Mouse (Mus musculus): Measurements from ENCODE around the gene Hoxa3.

Gene Hoxa3

GRCm38 (mm10) chr6:52246916-52247315 lies 33.8 kb upstream of the Hoxa3 start:
- DNase-seq (ENCODE audit: low read depth, low spot score): no peak

DNA sequence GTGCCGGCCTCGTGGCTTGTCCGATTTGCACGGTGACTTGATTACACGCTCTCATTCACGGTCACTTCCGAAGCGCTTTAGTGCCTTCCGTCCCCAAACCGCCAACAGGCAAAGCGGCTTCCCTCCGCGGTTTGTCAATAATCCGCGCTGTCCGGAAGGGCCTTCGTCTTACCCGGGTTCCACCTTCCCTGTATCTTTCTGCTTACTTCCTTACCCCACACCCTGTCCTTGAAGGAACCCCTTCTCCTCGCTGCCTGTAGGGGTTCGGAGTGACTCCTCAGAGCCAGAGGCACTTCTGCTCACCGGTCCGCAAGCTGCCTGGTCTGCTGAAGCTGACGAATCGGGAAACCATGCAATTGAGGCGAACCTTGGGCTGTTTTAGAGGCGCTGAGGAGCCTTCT lies 33.3 kb upstream of the Hoxa3 start:
- no peak for DNase-seq (ENCODE audit: low read depth, low spot score)

GRCm38 (mm10) chr6:52245757-52246142 lies 32.6 kb upstream of the Hoxa3 start, which contains the start of gene Hoxa11:
Gene Hoxa11 (minus strand): TSS chr6:52245810.
- DNase-seq (ENCODE audit: low read depth, low spot score): no peak

- no peak for DNase-seq (ENCODE audit: low read depth, low spot score)
These were observed 32.1 kb upstream of the Hoxa3 start for GRCm38 (mm10) chr6:52245040-52245756.

- no peak for DNase-seq (ENCODE audit: low read depth, low spot score)
These were observed 31.4 kb upstream of the Hoxa3 start for GRCm38 (mm10) chr6:52244471-52245039.

DNA sequence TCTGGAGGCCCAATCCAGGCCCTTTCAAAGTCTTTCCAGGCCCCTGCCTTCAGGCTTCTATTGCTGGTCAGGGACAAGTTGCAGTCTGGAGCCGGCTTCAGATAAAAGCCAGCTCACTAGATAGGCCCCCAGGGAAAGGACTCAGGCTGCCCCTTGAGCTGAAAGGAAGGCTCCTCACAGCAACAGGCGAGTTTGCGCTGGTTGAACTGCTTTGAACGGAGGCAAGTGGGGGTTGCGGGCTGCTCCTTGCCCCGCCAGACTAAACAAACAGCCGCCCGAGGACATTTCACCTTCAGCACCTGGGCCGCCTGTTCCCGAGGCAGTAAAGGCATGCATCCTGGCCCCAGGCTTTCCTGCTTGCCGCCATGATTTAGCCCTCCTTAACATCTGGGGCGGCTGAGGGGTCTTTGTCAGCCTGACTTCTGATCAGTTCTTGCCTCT lies 30.6 kb upstream of the Hoxa3 start:
- DNase-seq (ENCODE audit: low read depth, low spot score): no peak

GRCm38 (mm10) chr6:52242801-52243332 lies 29.7 kb upstream of the Hoxa3 start:
- DNase-seq (ENCODE audit: low read depth, low spot score): no peak

DNA sequence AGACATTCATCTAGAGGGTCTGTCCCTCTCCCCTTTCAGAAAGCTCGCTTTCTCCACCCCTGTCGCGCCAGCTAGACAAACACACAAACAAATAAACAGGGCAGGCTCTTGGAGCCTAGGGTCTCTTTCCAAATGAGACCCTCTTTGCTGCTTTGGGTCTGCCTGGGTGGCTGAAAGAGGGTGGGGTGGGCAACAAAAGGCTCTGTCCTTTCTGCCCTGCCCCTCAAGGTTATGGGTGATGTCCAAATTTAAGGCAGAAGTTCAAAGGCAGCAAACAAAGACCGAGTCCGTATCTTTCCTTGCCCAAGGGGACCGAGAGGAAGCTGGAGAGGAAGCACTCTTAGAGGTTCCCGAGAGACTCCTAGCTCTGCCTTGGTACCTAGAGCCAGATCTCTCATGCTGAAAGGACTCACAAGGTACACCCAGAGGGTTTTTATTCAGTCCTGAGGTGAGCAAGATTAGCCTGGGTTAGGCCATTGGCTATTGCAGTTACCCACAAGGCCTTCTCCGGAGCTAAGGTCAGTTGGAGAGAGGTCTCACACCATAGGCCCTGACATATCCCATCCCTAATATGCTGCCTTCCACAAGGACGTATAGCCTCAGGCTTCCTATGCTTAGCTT lies 28.0 kb upstream of the Hoxa3 start:
- no peak for DNase-seq (ENCODE audit: low read depth, low spot score)

- peak; percentile 88 for DNase-seq (ENCODE audit: low read depth, low spot score)
These were observed 27.4 kb upstream of the Hoxa3 start, which contains the start of gene Hoxa10 for GRCm38 (mm10) chr6:52240389-52241000. Gene Hoxa10 (minus strand): TSS chr6:52240854.

GRCm38 (mm10) chr6:52239625-52240388 lies 26.7 kb upstream of the Hoxa3 start:
- DNase-seq (ENCODE audit: low read depth, low spot score): no peak

DNA sequence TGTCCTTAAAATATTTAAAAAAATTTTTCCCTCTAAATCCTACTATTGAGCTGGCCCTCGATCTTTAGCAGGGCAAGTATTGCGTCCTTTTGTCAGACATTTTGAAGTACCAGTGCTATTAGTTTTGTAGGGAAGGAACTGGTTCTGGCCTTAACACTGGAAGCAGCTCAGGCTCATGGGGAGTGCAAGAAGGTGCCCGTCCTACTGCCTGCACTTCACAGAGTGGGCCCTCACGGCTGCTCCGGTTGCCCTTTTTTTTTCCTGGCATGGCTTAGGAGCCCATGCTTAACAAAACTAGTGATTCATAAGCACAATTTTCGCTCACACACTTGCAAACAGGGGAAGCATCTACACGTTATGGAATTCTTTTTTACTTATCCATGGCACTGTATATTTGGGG lies 25.8 kb upstream of the Hoxa3 start:
- DNase-seq (ENCODE audit: low read depth, low spot score): no peak

- no peak for DNase-seq (ENCODE audit: low read depth, low spot score)
These were observed 25.0 kb upstream of the Hoxa3 start for GRCm38 (mm10) chr6:52238155-52238545.

DNA sequence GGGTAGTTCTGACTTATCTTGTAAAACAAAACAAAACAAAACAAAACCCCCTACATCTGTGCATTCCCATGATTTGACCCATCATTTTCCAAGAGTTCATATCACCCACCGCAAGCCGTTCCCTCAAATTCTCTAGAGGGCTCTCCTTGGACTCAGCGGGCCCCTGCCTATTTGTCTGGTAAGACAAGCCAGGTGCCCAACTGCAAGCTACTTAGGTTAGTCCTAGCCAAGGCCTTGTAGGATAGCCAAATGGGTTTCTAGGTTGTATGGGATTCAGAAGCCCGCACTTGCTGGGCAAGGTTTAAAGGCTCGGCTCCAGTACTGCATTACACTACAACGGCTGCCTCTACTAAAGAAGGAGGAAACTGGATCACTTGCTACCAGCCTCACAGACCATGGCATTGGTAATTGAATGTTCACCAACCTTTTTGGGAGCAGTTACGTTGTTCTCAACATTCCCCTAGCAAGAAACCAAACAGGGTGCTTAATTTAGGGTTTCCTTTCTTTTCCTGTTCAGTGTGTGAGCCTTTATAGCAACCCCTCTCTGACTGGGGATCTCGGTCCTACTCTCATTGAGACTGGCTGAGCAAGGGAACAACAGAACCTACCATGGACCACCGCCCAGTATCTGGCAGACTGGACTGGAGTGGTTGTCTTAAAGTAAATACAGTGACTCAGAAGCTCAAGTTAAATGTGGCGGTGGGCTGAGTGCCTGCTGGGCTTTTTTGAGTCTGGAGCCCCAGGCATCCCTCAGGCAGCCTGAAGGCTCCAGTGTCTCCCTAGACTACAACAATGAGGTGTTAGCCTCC lies 24.4 kb upstream of the Hoxa3 start:
- DNase-seq (ENCODE audit: low read depth, low spot score): no peak

- DNase-seq (ENCODE audit: low read depth, low spot score): no peak
These were observed 23.7 kb upstream of the Hoxa3 start for GRCm38 (mm10) chr6:52236806-52237205.

DNA sequence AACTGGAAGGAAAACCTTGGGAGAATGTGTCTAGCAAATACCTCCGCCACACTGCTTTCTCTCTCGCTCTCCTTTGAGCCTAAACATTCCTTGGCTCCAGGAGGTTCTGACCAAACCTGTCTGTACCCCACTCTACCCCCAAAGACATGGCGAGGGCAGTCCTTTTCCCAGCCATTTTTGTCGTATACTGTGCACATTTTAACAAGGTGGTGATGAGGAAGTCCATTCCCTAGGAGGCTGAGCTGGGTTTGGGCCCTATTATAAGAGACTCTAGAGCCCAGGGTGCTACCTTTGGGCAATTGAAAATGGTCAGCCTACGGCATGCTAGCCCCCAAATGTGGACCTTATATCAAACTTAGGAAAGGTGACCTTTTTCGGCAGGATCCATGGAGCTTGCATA lies 22.7 kb upstream of the Hoxa3 start:
- DNase-seq (ENCODE audit: low read depth, low spot score): no peak

- no peak for DNase-seq (ENCODE audit: low read depth, low spot score)
These were observed 22.1 kb upstream of the Hoxa3 start for GRCm38 (mm10) chr6:52235267-52235666.

- no peak for DNase-seq (ENCODE audit: low read depth, low spot score)
These were observed 21.4 kb upstream of the Hoxa3 start for GRCm38 (mm10) chr6:52234428-52235140.

DNA sequence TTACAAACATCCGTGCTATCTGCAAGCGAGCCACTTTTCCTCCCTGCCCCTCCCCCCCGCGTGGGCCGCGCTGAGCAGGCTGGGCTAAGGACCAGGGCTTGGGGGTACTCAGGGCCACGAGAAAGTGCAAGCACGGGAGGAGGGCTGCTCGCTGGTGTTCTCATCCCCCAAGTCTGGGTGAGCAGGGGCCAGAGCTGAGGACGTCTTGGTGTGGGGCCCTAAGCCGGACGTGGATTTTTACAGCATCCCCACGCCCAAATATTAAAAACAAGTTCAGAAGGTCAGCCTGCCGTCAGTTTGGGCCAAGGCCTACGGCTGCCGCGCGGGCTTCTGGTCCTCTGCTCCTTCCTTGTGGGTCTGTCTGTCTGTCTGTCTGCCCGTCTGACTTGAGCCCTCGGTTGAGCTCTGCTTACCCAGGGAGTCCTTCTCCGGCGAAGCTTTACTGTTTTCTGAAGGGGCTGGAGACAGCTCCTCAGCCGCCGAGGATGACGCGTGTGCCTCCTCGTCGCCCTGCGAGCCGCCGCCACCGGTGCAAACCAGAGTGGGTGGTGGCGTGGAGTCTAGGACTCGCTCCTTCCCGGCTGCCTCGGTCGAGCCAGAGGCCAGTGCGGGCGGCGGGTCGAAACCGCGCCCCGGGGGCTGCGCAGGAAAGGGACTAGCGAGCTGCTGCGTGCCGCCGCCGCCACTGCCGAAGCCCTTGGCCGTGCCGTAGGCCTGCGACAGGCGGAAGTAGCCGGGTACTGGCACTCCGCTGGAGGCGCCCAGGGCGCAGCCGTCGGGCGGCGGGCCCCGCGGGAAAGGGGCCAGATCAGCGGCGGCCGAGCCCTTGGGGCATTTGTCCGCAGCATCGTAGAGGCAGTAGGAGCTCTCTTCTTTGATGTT lies 20.7 kb upstream of the Hoxa3 start:
- no peak for DNase-seq (ENCODE audit: low read depth, low spot score)

DNA sequence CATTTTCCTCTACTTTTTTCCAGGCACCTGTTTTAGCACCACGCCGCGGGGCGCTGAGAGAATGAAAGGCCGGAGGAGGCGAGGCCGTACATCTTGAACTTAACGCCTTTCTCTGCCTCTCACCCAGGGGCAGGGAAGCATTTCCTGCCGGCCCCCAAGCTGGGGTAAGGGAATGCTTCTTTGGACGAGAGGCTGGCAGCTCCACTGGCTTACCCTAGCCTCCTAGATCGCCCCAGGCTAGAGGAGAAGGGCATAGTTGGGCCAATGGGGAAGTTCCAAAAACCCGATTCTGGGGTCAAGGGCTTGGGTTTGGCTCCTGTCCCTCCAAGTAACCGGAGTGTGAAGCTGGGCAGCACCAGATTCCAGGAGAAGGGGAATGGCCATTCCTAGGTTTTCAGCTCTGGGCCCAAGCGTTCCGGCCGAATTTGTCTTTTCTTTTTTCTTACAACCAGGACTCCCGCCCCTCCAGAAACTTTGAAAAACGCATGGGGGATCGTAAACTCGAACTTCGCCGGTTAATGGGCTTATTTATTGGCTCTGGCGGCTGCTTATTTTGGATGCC lies 19.9 kb upstream of the Hoxa3 start:
- no peak for DNase-seq (ENCODE audit: low read depth, low spot score)

All from embryo, embryonic 11.5 days (tissue).